In genomic region chr11:51649889-51650199, GRCm38 (mm10) we compare ENCODE assay signal across 7 mouse cellular contexts. TPM values are rescaled to one million over a fixed set of nuclear protein-coding genes. Genes with fewer than 3 reads are reported as not detected.
DNase-seq lines count a peak whose midpoint lies in the region; ATAC-seq lines count a peak whose summit lies in the region.

No protein-coding gene starts in this region.

- peak overlapping the region; percentile 74 for H3K9ac ChIP-seq in midbrain, embryonic 11.5 days (ENCODE audit: low read length)

- peak; percentile 47 to 48 for DNase-seq in right cerebral cortex, adult 2 months (ENCODE audit: low spot score in 2 of 2)
- DNase-seq in right cerebral cortex, postnatal 14 days: no peak
- peak; percentile 51 for DNase-seq in embryo, embryonic 11 days
- peak; percentile 64 for DNase-seq in induced T-regulatory cell, adult 2 months (ENCODE audit: low read depth)
- no peak for DNase-seq in midbrain, embryonic 11.5 days (ENCODE audit: low spot score, missing footprints)
- DNase-seq in thymus, postnatal 36 days: peak; percentile 37 to 46
- no peak for DNase-seq in adrenal gland, postnatal 25 days

- no peaks in the 10 kb centered on the region for H3K9me3 ChIP-seq in midbrain, embryonic 11.5 days (ENCODE audit: control insufficient read depth, low read length)

- ATAC-seq in midbrain, embryonic 11.5 days (ENCODE audit: low FRiP score): no peak

- H3K27me3 ChIP-seq in midbrain, embryonic 11.5 days (ENCODE audit: control insufficient read depth, insufficient read depth, low read length): peaks cover 10% of the 10 kb centered on the region

- no peak overlapping the region for H3K27ac ChIP-seq in midbrain, embryonic 11.5 days (ENCODE audit: low read depth, low read length)

- peaks cover 34% of the 10 kb centered on the region for H3K4me1 ChIP-seq in midbrain, embryonic 11.5 days (ENCODE audit: control insufficient read depth, insufficient read depth, low read length)

- peak overlapping the region; percentile 94 for H3K4me2 ChIP-seq in midbrain, embryonic 11.5 days

- H3K36me3 ChIP-seq in midbrain, embryonic 11.5 days (ENCODE audit: control insufficient read depth, insufficient read depth, low read length): no peaks in the 10 kb centered on the region

- 2% methylated on average over 7 of the region's 7 CpGs for WGBS in midbrain, embryonic 11.5 days

- H3K4me3 ChIP-seq in midbrain, embryonic 11.5 days (ENCODE audit: low read depth, low read length): peak overlapping the region; percentile 53

RNA-seq across cellular contexts. Expression of gene N4bp3, which starts 0.8 kb away (rescaled TPM):
- 6.3 and 9.2 TPM in 2 replicates for polyA plus RNA-seq in midbrain, embryonic 11.5 days (2014; fragmentation: Nextera tagmentation; extraction: Ambion mirVana)
- 11.1 and 13.7 TPM in 2 replicates for total RNA-seq in adrenal gland, postnatal 25 days (2021)

RNA-seq across cellular contexts. Expression of gene D930048N14Rik, which starts 0.9 kb away (rescaled TPM):
- polyA plus RNA-seq in midbrain, embryonic 11.5 days (2014; fragmentation: Nextera tagmentation; extraction: Ambion mirVana): 0.18 and 0.52 TPM in 2 replicates
- total RNA-seq in adrenal gland, postnatal 25 days (2021): 3.5 and 4.0 TPM in 2 replicates

RNA-seq across cellular contexts. Expression of gene Rmnd5b, which starts 14.1 kb away (rescaled TPM):
- polyA plus RNA-seq in midbrain, embryonic 11.5 days (2014; fragmentation: Nextera tagmentation; extraction: Ambion mirVana): 40.4 and 41.5 TPM in 2 replicates
- 54.7 and 55.8 TPM in 2 replicates for total RNA-seq in adrenal gland, postnatal 25 days (2021)

RNA-seq across cellular contexts. Expression of gene Nhp2, which starts 30.3 kb away (rescaled TPM):
- polyA plus RNA-seq in midbrain, embryonic 11.5 days (2014; fragmentation: Nextera tagmentation; extraction: Ambion mirVana): 152 and 167 TPM in 2 replicates
- 68.0 and 76.9 TPM in 2 replicates for total RNA-seq in adrenal gland, postnatal 25 days (2021)

RNA-seq across cellular contexts. Expression of gene 0610009B22Rik, which starts 38.8 kb away (rescaled TPM):
- polyA plus RNA-seq in midbrain, embryonic 11.5 days (2014; fragmentation: Nextera tagmentation; extraction: Ambion mirVana): 98.9 and 103 TPM in 2 replicates
- 55.1 and 58.2 TPM in 2 replicates for total RNA-seq in adrenal gland, postnatal 25 days (2021)

Comparison
In these comparisons a context has a peak if more than half of its experiments do, and no peak if none do; other contexts are left out.
1. DNase-seq: peak in right cerebral cortex, adult 2 months (2 of 2), embryo, embryonic 11 days (single experiment), induced T-regulatory cell, adult 2 months (single experiment) and thymus, postnatal 36 days (2 of 2); none in right cerebral cortex, postnatal 14 days (single experiment), midbrain, embryonic 11.5 days (single experiment) and adrenal gland, postnatal 25 days (single experiment).